Mouse (Mus musculus): ENCODE measurements around the gene Trmt10b. TPM values are rescaled to one million over a fixed set of nuclear protein-coding genes. Genes with fewer than 3 reads are reported as not detected.

Trmt10b gene
- total RNA-seq (2014; rRNA removed) (16.6 and 18.3 TPM in 2 replicates), polyA plus RNA-seq (2015; fragmentation: Nextera tagmentation; extraction: Ambion mirVana) (16.9 and 23.8 TPM in 2 replicates)

DNA sequence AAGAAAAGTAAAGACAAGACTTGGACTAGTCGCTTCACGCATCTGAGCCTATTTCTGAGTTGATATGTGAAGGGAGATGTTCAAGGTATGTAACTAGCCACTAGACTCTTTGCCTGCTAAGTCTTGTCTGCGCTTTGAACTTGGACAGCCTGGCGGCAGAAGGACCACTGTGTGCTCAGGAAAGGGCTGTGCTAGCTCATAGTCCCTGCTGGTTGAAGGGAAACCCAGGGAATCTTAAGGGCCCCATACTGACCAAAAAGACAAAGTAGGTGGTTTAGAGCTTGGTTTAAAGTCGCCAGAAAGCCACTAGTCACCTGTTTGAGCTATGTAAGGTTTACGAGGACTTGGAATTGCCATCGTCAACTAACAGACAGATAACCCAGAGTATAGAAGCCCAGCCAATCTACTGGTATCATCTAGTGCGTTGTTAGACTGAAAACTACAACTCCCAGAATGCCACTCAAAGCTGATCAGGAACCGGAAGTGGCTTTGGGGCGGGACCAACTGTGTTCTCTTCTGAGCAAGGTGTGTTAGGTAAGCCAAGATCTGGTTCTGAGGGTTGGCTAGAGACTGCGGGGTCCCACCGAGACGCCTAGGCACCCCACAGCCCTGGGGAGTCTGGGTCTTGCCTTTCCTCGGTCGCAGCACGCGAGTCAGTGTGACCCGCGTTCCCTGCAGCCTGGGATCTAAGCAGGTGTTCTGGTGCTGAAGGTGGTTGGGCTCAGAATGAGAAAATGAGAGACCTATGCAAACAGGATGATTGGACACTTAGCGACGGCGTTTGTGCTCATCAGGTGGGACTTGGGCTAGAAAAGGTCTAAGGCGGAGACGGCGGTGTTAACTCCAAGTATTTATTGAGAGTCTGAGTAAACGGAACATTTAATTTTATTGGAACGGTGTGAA is at the start of gene Trmt10b:
TSS of gene Trmt10b (plus strand) at position 466 of the 903 bp plus-strand sequence.
- no peaks in the 10 kb centered on the region for H3K9me3 ChIP-seq (ENCODE audit: low read length)
- H3K9ac ChIP-seq, result peak within 1 kb of the TSS; percentile 82
- ATAC-seq (peak; percentile 97), DNase-seq (peak; percentile 80)
- peak within 1 kb of the TSS; percentile 69 for H3K27ac ChIP-seq (ENCODE audit: low read depth, low read length)
- H3K4me1 ChIP-seq (ENCODE audit: insufficient read depth), result 0 out of 2 replicates have a peak, but pooled peaks cover 5% of the 10 kb centered on the region
- peak within 1 kb of the TSS; percentile 77 for H3K4me3 ChIP-seq (ENCODE audit: low read depth, low read length)
- H3K4me2 ChIP-seq (ENCODE audit: low read depth), result peak within 1 kb of the TSS; percentile 71
- peaks cover 17% of the 10 kb centered on the region for H3K36me3 ChIP-seq (ENCODE audit: insufficient read depth)
- 19% methylated on average over 27 of the region's 27 CpGs for WGBS
- H3K27me3 ChIP-seq (ENCODE audit: insufficient read depth, low read length), result no peaks in the 10 kb centered on the region
- TF ChIP-seq CTCF (IDR thresholded peaks at IDR 0.05; ENCODE audit: low read depth), result no peak

DNA sequence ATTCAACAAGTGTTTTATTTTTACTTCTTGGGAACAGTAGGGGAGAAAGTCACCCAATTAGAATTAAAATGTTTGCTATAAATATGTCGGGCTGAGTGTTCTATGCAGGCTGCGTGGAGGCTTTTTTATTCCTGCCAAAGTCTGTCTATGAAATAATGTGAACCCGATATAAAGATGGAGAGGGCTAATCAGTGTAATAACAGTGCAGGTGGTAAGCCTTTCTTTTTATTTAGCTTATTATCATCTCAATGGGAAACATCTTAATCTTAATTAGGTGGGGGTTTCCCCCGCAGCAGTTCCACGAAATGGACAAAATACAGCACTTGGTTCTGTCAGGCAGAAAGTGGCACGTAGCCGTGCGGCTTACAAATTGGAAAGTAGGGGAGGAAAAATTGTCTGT is 45.7 kb upstream of the Trmt10b start:
- ATAC-seq (peak; percentile 40; the same call in 1 of the 2 replicates), DNase-seq (peak; percentile 34)
- Histone ChIP-seq H3K9ac (no peak overlapping the region), H3K4me1 (ENCODE audit: insufficient read depth) (peaks cover 10% of the 10 kb centered on the region), H3K9me3 (ENCODE audit: low read length) (no peaks in the 10 kb centered on the region), H3K27me3 (ENCODE audit: insufficient read depth, low read length) (no peaks in the 10 kb centered on the region), H3K36me3 (ENCODE audit: insufficient read depth) (no peaks in the 10 kb centered on the region), H3K27ac (ENCODE audit: low read depth, low read length) (no peak overlapping the region), H3K4me3 (ENCODE audit: low read depth, low read length) (no peak overlapping the region), H3K4me2 (ENCODE audit: low read depth) (no peak overlapping the region)
- WGBS, result 14% methylated on average over 8 of the region's 8 CpGs
- TF ChIP-seq CTCF (IDR thresholded peaks at IDR 0.05; ENCODE audit: low read depth), result no peak

DNA sequence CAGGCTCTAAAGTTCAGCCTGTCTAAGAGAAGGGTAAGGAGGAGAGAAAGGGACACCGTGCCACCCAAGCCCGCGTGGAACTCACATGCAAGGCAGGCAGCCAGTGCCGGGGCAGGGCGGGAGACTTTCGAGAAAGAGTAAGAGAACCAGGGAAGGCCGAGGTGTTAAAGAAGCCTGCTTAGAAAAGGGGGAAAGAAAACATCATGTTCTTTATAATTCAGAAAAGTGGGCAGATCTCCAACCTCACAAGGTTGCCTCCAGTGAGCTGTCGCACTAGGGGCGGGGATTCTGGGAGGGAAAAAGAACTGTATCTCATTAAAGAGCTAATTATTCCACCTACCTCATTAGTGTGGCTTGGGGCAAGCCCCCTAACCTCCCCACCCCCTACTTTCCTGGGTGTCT is 44.1 kb upstream of the Trmt10b start:
- Histone ChIP-seq H3K4me1 (ENCODE audit: insufficient read depth) (peaks cover 10% of the 10 kb centered on the region), H3K36me3 (ENCODE audit: insufficient read depth) (no peaks in the 10 kb centered on the region), H3K4me2 (ENCODE audit: low read depth) (no peak overlapping the region), H3K27ac (ENCODE audit: low read depth, low read length) (no peak overlapping the region), H3K9ac (no peak overlapping the region), H3K9me3 (ENCODE audit: low read length) (no peaks in the 10 kb centered on the region), H3K27me3 (ENCODE audit: insufficient read depth, low read length) (no peaks in the 10 kb centered on the region), H3K4me3 (ENCODE audit: low read depth, low read length) (no peak overlapping the region)
- no peak for ATAC-seq
- WGBS, result 22% methylated on average over 9 of the region's 9 CpGs
- DNase-seq, result peak; percentile 33
- no peak for TF ChIP-seq CTCF (IDR thresholded peaks at IDR 0.05; ENCODE audit: low read depth)

DNA sequence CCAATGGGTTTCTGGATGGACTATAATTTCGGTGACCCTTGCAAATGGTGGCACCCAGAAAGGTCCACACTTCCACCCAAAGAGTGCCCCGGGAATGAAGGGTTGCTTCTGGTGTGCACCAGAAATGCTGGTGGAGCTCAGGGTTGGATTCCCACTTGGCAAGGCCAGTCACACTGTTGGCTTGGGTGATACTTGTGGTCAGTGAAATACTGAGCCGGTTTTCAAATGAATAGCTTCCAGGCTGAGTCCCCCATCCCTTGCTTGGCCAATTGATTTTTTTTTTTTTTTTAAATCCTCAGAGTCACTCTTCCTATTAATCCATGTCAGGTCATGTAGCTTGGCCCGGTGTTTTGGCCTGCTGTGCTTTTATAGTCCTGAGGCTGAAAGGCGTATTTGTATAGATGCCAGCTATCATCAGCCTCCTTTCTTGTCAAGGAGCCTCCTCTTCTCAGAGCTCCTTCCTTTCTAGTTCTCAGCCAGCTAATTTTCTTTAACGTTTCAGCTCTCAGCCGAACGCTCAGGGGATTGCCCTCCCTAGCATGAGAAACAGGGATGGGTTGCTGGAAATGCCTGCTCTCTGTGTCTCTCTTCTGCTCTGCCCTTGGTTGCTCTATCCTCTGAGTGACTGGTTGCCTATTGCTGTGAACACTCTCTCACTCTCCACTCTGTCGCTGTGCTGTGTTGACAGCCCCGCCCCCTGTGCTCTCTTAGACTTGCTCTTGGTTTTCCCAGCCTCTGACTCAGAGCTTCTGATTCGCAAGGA is 42.9 kb upstream of the Trmt10b start:
- TF ChIP-seq CTCF (IDR thresholded peaks at IDR 0.05; ENCODE audit: low read depth), result no peak
- DNase-seq, result peak; percentile 61
- H3K4me2 ChIP-seq (ENCODE audit: low read depth), result no peak overlapping the region

DNA sequence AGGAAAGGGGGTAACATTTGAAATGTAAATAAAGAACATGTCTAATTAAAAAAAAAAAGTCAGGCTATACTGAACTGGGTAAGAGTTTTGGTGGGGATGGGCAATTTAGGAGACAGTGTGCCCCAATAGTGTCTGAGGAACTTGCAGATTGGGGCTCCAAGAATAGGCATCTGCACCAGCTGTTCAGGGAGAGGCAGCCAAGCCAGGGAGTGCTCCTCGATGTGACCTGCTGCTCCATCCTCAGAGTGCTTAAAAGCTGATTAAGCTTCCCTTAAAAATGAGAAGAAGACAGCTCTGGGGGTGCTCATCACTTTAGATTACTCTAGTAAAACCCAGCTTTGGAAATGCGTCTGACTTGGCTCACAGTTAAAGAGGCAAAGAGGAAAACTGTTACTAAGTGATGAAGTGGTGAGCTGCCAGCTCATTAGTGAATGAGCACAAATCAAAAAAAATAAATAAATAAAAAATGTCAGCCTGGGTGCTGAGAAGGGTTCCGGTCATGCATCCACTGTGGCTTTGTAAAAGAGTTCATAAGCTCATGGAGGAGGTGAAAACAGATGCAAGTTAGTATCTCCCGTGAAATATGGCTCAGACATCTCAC is 37.6 kb upstream of the Trmt10b start:
- H3K9ac ChIP-seq, result no peak overlapping the region
- peak; percentile 29; the same call in 1 of the 2 replicates for ATAC-seq
- no peak overlapping the region for H3K4me3 ChIP-seq (ENCODE audit: low read depth, low read length)
- H3K36me3 ChIP-seq (ENCODE audit: insufficient read depth), result no peaks in the 10 kb centered on the region
- H3K27ac ChIP-seq (ENCODE audit: low read depth, low read length), result no peak overlapping the region; the same call in 1 of the 2 replicates
- peak; percentile 58 for DNase-seq
- 29% methylated on average over 4 of the region's 4 CpGs for WGBS
- no peaks in the 10 kb centered on the region for H3K27me3 ChIP-seq (ENCODE audit: insufficient read depth, low read length)
- no peaks in the 10 kb centered on the region for H3K9me3 ChIP-seq (ENCODE audit: low read length)
- TF ChIP-seq CTCF (IDR thresholded peaks at IDR 0.05; ENCODE audit: low read depth), result no peak
- no peak overlapping the region for H3K4me2 ChIP-seq (ENCODE audit: low read depth)
- no peaks in the 10 kb centered on the region; the same call in 1 of the 2 replicates for H3K4me1 ChIP-seq (ENCODE audit: insufficient read depth)

More for the DNA sequence above, 42.9 kb upstream of the Trmt10b start:
- Histone ChIP-seq H3K36me3 (ENCODE audit: insufficient read depth) (no peaks in the 10 kb centered on the region), H3K4me3 (ENCODE audit: low read depth, low read length) (no peak overlapping the region), H3K27me3 (ENCODE audit: insufficient read depth, low read length) (no peaks in the 10 kb centered on the region), H3K4me1 (ENCODE audit: insufficient read depth) (peaks cover 10% of the 10 kb centered on the region), H3K9me3 (ENCODE audit: low read length) (no peaks in the 10 kb centered on the region), H3K9ac (no peak overlapping the region), H3K27ac (ENCODE audit: low read depth, low read length) (no peak overlapping the region)
- peak; percentile 89 for ATAC-seq
- 27% methylated on average over 11 of the region's 11 CpGs for WGBS

DNA sequence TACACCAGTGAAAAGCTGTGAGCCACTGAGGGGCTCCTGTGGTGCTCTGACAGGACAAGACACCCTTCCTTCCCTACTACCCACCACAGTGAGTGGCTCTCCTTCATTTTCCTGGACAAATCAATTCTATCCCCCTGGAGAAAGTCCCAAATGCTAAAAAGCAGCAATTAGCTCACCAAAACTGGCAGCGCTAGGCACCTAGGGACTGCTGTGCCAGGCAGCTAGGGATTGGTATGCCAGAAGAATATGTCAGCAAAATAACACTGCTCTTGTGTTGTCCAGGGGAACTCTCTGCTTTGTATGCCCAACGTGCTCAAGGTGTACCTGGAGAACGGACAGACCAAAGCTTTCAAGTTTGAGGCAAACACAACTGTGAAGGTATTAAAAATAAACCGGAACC is 35.4 kb upstream of the Trmt10b start:
- H3K36me3 ChIP-seq (ENCODE audit: insufficient read depth), result no peaks in the 10 kb centered on the region
- H3K4me2 ChIP-seq (ENCODE audit: low read depth), result no peak overlapping the region
- no peak for ATAC-seq
- TF ChIP-seq CTCF (IDR thresholded peaks at IDR 0.05; ENCODE audit: low read depth), result no peak
- H3K9me3 ChIP-seq (ENCODE audit: low read length), result no peaks in the 10 kb centered on the region
- no peaks in the 10 kb centered on the region; the same call in 1 of the 2 replicates for H3K4me1 ChIP-seq (ENCODE audit: insufficient read depth)
- no peak overlapping the region for H3K27ac ChIP-seq (ENCODE audit: low read depth, low read length)
- peak; percentile 29 for DNase-seq
- no peak overlapping the region for H3K4me3 ChIP-seq (ENCODE audit: low read depth, low read length)
- no peaks in the 10 kb centered on the region for H3K27me3 ChIP-seq (ENCODE audit: insufficient read depth, low read length)
- 63% methylated on average over 4 of the region's 4 CpGs for WGBS
- no peak overlapping the region for H3K9ac ChIP-seq

Data from forebrain, postnatal 0 days (tissue).